Mouse (Mus musculus) liver, embryonic 14 days (tissue): Measurements from ENCODE around the gene V1rd19. TPM values are rescaled to one million over a fixed set of nuclear protein-coding genes. Genes with fewer than 3 reads are reported as not detected.

Experiments used
- polyA plus RNA-seq: library from polyadenylated mRNA; depleted of rRNA; stranded (reverse); fragments of >200 nt; gene quantifications from 2 replicates; pipeline ENCODE4 v1.2.3, GENCODE M21; 2012; rRNA removed

Gene V1rd19
- polyA plus RNA-seq = not detected in 2 replicates

DNA sequence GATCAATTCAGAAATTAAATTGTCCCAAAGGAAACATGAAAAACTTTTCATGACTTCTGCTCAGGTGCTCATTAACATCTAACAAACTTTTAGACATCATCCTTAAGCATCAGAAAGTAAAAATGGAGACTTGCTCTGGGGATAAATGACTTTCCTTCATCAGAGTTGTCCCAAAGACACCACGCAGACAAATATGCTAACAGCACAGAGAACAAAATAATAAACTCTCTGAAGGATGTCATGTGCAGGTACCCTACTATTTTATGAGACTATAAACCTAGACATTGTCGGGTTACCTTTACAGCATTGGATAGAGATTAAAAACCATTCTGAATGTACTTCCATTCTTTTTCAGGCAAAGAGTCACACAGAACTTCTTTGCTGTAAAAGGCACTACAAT lies at the start of gene V1rd19:
Gene V1rd19, plus strand, starts transcription at position 301 of the 400 bp plus-strand sequence.

GRCm38 (mm10) chr7:23974315-23974714 lies 27.2 kb upstream of the V1rd19 start, which contains the start of gene Vmn1r181:
Vmn1r181 (plus strand) TSS chr7:23974615.

DNA sequence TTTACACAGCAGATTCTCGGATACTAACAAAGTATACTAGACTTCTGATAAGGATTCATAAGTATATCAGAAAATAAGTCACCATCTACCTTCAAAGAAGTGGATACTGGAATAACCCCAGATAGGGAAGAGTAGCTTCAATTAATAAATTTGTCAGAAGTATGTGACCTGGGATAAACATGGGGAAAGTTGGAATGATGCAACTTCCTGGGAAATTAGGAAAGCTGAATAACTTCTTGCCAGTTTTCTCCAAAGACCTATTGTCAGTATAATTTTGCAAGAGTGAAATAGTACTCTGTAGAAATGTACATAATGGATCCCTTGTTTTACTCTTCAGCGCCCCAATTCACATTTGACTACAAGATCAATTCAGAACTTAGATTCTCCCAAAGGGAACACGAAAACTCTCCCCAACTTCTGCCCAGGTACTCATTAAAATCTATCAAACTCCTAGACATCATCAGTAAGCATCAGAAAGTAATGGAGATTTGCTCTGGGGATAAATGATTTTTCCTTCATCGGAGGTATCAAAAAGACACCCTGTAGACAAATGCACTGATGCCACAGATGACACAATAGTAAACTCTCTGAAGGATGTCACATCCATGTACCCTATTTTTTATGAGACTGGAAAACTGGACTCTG lies 51.3 kb downstream of the V1rd19 start, which contains the start of gene Vmn1r183:
Gene Vmn1r183, plus strand, starts transcription at position 595 of the 645 bp plus-strand sequence.

Other genes starting within 250 kb of the V1rd19 start
- gene Vmn1r174, start 249.4 kb upstream of the V1rd19 start, polyA plus RNA-seq = not detected in 2 replicates
- gene Vmn1r175, start 191.0 kb upstream of the V1rd19 start, polyA plus RNA-seq = not detected in 2 replicates
- not detected in 2 replicates for gene Vmn1r176, start 164.3 kb upstream of the V1rd19 start, polyA plus RNA-seq
- not detected in 2 replicates for gene Vmn1r177, start 135.2 kb upstream of the V1rd19 start, polyA plus RNA-seq
- not detected in 2 replicates for gene Vmn1r178, start 109.7 kb upstream of the V1rd19 start, polyA plus RNA-seq
- not detected in 2 replicates for gene Vmn1r179, start 74.7 kb upstream of the V1rd19 start, polyA plus RNA-seq
- gene Vmn1r180, start 51.1 kb upstream of the V1rd19 start, polyA plus RNA-seq = not detected in 2 replicates
- not detected in 2 replicates for gene Vmn1r181, start 27.1 kb upstream of the V1rd19 start, polyA plus RNA-seq
- not detected in 2 replicates for gene Vmn1r183, start 51.6 kb downstream of the V1rd19 start, polyA plus RNA-seq
- 8.7 and 10.0 TPM in 2 replicates for gene Zfp180, start 80.2 kb downstream of the V1rd19 start, polyA plus RNA-seq
- 0.37 and 0.50 TPM in 2 replicates for gene Zfp112, start 110.6 kb downstream of the V1rd19 start, polyA plus RNA-seq
- gene Zfp235, start 132.5 kb downstream of the V1rd19 start, polyA plus RNA-seq = 2.0 and 2.1 TPM in 2 replicates
- gene Zfp114, start 173.4 kb downstream of the V1rd19 start, polyA plus RNA-seq = 0.14 and 0.17 TPM in 2 replicates
- gene Zfp111, start 209.8 kb downstream of the V1rd19 start, polyA plus RNA-seq = 0.77 and 0.83 TPM in 2 replicates
- gene Zfp109, start 235.9 kb downstream of the V1rd19 start, polyA plus RNA-seq = 0.79 and 0.90 TPM in 2 replicates